Mouse (Mus musculus) embryonic facial prominence, embryonic 10.5 days (tissue): Measurements from ENCODE around the gene Aatk. TPM values are rescaled to one million over a fixed set of nuclear protein-coding genes. Genes with fewer than 3 reads are reported as not detected.

Source experiments
- DNase-seq: peaks from one replicate; pipeline ENCODE4 v3.0.0-alpha.2; 2017; ENCODE audit warnings: low spot score
- H3K27ac ChIP-seq: fragments of 300-500 bp; sonication (generic); replicated peaks from 2 replicates; pipeline ENCODE4 v1.5.1; 2016; ENCODE audit warnings: mild to moderate bottlenecking
- H3K27me3 ChIP-seq: fragments of 300-500 bp; sonication (generic); replicated peaks from 2 replicates; pipeline ENCODE4 v1.6.1; 2016; ENCODE audit warnings: low read depth, mild to moderate bottlenecking; ENCODE audit not compliant: poor library complexity, severe bottlenecking
- H3K36me3 ChIP-seq: fragments of 300-500 bp; sonication (generic); replicated peaks from 2 replicates; pipeline ENCODE4 v1.6.1; 2016; ENCODE audit warnings: mild to moderate bottlenecking, moderate library complexity
- H3K4me1 ChIP-seq: fragments of 300-500 bp; sonication (generic); 2 replicates; pipeline ENCODE4 v1.6.1; 2016
- H3K4me3 ChIP-seq: fragments of 300-500 bp; sonication (generic); 2 replicates; pipeline ENCODE4 v1.5.1; 2016; ENCODE audit warnings: mild to moderate bottlenecking, moderate library complexity
- H3K9me3 ChIP-seq: fragments of 300-500 bp; sonication (generic); 2 replicates; pipeline ENCODE4 v1.6.1; 2016; ENCODE audit warnings: mild to moderate bottlenecking
- WGBS: fragments of 180-500 bp; shearing (Covaris S2); methylation state at CpG from one replicate; pipeline ENCODE4 v1.1.7; 2016; 5-methylcytosine and 5-hydroxymethylcytosine counted together
- polyA plus RNA-seq: library from polyadenylated mRNA; unstranded; fragments of >200 nt; fragmentation: Nextera tagmentation; extraction: Ambion mirVana; gene quantifications from 2 replicates; pipeline ENCODE4 v1.2.1, GENCODE M21; 2016

Gene Aatk
- polyA plus RNA-seq, 1 experiment from 2014 or later: 1.6 TPM

DNA sequence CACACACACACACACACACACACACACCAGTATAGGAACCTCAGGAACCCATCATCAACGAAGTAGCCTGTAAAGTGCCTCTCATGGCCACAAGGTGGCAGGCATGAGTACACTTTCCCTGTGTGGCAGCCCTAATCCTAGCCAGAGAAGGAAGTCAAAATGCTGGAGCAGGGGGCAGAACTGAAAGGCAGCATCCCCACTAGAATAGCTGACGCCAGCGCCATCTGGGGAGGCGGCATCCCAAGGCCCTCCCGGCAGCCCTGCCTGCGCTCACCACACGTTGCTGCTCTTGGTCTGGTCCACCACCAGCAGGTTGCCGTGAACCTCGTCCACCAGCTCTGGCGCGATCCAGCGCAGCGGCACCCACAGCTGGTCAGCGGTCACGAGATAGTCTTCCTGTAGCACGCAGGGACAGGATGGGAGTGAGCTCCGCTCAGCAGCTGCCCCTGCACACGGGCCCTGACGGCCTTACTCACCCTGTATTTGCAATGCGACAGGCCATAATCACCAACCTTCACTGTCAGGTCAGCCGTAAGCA lies 33.7 kb downstream of the Aatk start:
- H3K27me3 ChIP-seq: peaks cover 68% of the 10 kb centered on the region
- no peaks in the 10 kb centered on the region for H3K9me3 ChIP-seq
- H3K4me1 ChIP-seq: peaks cover 44% of the 10 kb centered on the region
- 18% methylated on average over 21 of the region's 21 CpGs for WGBS
- no peaks in the 10 kb centered on the region for H3K36me3 ChIP-seq
- peak overlapping the region; percentile 62 for H3K27ac ChIP-seq
- peak; percentile 87 for DNase-seq
- H3K4me3 ChIP-seq: peak overlapping the region; percentile 50

DNA sequence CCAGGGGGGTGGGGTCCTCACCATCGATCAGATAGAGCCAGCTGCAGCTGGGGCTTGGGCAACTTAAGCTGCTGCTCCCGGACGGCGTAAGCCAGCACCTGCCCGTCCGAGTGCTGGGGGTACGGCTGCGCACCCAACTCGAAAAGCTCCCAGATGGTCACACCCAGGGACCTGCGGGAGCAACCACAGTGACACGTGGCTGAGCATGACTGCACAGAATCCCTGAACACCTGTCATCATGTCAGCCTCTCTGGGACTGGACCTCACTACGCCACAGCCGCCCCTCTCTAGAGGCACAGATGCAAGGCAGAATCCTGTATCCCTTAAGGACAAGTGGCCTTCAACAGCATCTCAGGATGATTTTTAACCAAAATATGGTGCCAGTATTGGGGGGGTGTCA lies 34.3 kb downstream of the Aatk start:
- H3K4me3 ChIP-seq: no peak overlapping the region
- 84% methylated on average over 13 of the region's 13 CpGs for WGBS
- H3K27ac ChIP-seq: 0 out of 2 replicates have a peak overlapping the region, but pooled peaks have one; percentile 45

GRCm38 (mm10) chr11:120011761-120012560 lies 35.0 kb downstream of the Aatk start:
- Histone ChIP-seq H3K4me3 (peak overlapping the region; percentile 42), H3K27ac (peak overlapping the region; percentile 45; the same call in 1 of the 2 replicates), H3K4me1 (peaks cover 37% of the 10 kb centered on the region), H3K9me3 (no peaks in the 10 kb centered on the region), H3K27me3 (peaks cover 55% of the 10 kb centered on the region), H3K36me3 (no peaks in the 10 kb centered on the region)
- DNase-seq: no peak
- WGBS: 46% methylated on average over 43 of the region's 43 CpGs

More for the DNA sequence above, 34.3 kb downstream of the Aatk start:
- Histone ChIP-seq H3K27me3 (peaks cover 63% of the 10 kb centered on the region), H3K9me3 (no peaks in the 10 kb centered on the region), H3K36me3 (no peaks in the 10 kb centered on the region), H3K4me1 (peaks cover 38% of the 10 kb centered on the region)
- no peak for DNase-seq

DNA sequence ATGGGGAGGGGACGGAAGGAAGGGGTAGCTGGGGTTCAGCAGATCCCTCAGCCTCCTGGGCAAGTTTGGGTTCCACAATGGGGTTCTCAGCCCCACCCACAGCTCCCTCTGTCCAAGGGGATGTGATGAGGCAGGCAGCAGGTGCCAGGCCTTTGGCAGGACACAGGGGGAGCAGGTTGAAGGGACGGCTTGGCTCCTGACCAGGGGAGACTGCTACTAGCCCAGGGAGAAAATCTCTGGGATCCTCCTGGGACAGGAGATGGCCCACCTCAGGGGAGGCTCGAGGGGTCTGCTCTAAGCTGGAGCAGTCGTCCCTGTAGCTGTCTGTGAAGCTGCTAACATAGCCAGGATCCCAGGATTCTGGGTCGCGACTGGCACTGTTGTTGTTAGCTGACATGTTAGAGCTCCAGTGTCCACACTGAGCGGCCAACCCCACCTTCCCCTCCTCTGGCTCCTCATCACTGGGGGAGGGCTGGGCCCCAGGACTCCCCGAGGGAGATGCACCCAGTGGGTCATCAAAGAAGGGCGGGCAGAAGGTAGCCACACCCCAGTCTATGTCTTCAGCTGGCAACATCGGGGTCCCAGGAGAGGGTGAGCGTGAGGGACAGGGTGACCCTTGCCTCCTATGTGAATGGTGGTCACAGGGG lies 35.7 kb downstream of the Aatk start:
- no peak for DNase-seq
- H3K27me3 ChIP-seq: peaks cover 51% of the 10 kb centered on the region
- 72% methylated on average over 11 of the region's 11 CpGs for WGBS
- no peaks in the 10 kb centered on the region for H3K36me3 ChIP-seq
- peak overlapping the region; percentile 42 for H3K4me3 ChIP-seq
- peaks cover 37% of the 10 kb centered on the region for H3K4me1 ChIP-seq
- H3K9me3 ChIP-seq: no peaks in the 10 kb centered on the region
- H3K27ac ChIP-seq: peak overlapping the region; percentile 45; the same call in 1 of the 2 replicates

DNA sequence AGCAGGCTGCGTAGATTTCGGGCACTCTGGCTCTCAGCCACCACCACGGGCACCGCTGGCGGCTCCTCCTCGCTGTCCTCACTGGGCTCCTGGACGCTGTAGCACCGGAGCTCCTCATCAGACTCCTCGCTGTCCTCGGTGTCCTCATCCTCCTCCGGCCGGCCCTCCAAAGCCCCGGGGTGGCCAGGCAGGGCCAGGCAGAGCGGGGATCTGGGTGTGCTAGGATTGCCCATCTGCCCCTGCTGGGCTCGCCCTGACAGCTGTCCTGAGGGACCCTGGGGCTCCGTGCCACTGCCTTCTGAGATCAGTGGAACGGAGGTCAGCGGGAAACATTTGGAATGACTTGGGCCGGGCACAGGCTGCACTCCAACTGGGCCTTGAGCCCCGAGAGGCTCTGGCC lies 37.0 kb downstream of the Aatk start:
- Histone ChIP-seq H3K27ac (no peak overlapping the region), H3K4me3 (no peak overlapping the region), H3K9me3 (no peaks in the 10 kb centered on the region), H3K4me1 (peaks cover 32% of the 10 kb centered on the region), H3K36me3 (no peaks in the 10 kb centered on the region), H3K27me3 (peaks cover 44% of the 10 kb centered on the region)
- 87% methylated on average over 20 of the region's 20 CpGs for WGBS
- DNase-seq: no peak

DNA sequence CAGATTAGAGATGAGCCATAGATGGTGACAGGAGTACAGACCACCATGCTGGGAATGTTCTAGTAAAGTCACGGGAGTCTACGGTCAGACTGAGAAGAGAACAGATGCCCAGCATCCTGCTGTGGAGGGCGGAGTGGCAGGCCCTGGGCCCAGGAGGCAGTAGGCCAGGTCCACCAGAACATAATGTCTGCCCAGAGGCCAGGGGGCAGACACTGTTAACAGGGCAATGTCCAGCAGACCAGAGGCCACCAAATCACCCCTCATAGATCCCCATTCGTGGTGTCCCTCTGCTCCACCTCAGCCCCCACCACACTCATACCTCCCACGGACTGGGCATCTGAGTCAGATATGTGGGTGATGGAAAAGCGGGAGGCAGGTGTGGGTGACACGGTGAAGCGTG lies 38.0 kb downstream of the Aatk start:
- no peaks in the 10 kb centered on the region for H3K9me3 ChIP-seq
- DNase-seq: no peak
- peaks cover 37% of the 10 kb centered on the region for H3K27me3 ChIP-seq
- peaks cover 28% of the 10 kb centered on the region for H3K4me1 ChIP-seq
- no peaks in the 10 kb centered on the region for H3K36me3 ChIP-seq
- no peak overlapping the region for H3K27ac ChIP-seq
- WGBS: 93% methylated on average over 8 of the region's 8 CpGs
- H3K4me3 ChIP-seq: no peak overlapping the region

DNA sequence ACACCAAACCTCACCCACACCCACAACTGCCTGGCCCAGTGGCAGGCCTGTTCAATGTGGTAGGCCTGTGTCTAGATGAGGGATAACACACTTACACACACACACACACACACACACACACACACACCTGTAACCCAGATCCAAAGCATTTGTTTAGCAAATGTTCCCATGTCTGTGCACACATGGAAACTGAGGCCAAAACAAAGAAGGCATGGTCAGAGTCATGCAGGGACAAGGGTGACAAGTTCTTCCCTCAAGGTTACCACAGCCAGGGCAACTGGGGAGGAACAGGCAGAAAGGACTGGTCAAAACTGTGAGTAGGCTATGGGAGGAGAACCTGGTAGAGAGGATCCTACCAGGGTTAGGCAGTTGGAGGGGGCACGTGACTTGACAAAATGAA lies 38.5 kb downstream of the Aatk start:
- H3K27me3 ChIP-seq: peaks cover 36% of the 10 kb centered on the region
- no peak overlapping the region for H3K27ac ChIP-seq
- no peak overlapping the region for H3K4me3 ChIP-seq
- 83% methylated on average over 1 of the region's 1 CpGs for WGBS
- no peaks in the 10 kb centered on the region for H3K36me3 ChIP-seq
- H3K4me1 ChIP-seq: peaks cover 26% of the 10 kb centered on the region
- no peaks in the 10 kb centered on the region for H3K9me3 ChIP-seq
- no peak for DNase-seq

DNA sequence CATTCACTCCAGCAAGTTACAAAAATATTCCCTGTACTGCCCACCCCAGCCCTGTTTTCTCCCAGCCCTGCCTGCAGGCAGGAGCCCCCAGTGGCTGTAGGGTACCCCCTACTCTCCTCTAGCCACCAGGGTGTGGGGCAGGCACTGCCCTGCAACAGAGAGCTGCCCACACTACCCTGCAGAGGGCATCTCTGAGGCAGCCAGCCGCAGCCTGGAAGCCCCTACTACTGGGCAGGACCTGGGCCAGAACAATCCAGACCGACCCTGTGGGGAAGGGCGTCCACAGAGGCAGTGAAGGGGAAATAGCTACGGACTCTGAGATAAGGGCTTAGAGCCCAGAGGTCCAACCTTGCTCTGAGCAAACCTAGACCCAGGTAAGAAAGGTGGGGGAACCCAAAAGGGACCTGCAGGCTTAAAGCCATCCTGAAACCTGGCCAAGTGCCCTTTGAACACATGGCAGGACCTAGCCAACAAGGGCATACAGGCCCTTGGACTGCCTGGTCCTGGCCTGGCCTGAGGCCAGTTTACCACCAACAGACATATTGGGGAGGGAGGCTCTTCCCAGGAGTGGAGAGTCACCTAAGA lies 39.4 kb downstream of the Aatk start:
- Histone ChIP-seq H3K9me3 (no peaks in the 10 kb centered on the region), H3K4me1 (peaks cover 19% of the 10 kb centered on the region), H3K36me3 (0 out of 2 replicates have a peak, but pooled peaks cover 3% of the 10 kb centered on the region), H3K27me3 (peaks cover 33% of the 10 kb centered on the region), H3K4me3 (no peak overlapping the region), H3K27ac (no peak overlapping the region)
- 81% methylated on average over 4 of the region's 4 CpGs for WGBS
- no peak for DNase-seq

DNA sequence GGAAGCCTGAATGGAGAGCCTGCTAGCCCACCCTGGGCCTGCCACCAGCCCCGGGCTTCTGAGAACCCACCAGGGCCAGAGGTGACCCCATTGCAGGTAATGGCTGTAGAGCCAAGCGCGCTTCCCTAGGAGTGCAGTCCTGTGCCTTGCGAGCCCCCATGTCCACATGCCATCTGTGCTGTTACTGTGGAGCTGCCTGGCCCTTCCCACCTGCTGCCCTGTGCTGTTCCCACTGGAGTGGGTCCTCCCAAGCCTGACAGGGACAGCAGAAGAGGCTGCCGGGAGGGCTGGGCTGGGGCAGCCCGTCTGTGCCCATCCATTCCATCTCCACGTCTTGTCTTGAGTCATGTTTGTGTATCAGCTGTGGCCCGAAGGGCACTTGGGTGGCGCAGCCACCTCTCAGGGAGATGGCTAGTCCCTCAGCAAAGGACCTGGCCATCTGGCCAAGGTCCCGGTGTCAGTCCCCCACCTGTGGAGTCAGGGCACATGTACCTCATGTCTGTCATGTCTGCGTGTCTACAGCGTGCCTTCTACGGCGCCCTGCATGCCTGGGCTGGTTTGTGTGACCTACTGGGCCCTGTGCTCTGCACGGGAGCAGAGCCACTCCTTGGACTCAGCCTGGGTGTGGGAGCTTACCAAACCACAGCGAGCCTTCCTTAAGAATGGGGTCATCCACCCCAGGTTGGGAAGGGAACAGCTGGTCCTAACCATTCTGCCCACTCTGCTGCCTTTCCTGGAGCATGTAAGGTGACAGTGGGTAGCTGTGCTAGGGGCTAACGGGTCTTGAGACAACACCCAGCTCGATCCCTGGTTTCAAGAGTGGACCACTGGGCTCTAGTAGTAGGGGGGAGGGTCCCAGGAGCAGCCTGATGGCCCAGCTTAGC lies 41.3 kb downstream of the Aatk start:
- WGBS: 89% methylated on average over 18 of the region's 18 CpGs
- peaks cover 6% of the 10 kb centered on the region; the same call in 1 of the 2 replicates for H3K4me1 ChIP-seq
- DNase-seq: no peak
- H3K36me3 ChIP-seq: 0 out of 2 replicates have a peak, but pooled peaks cover 8% of the 10 kb centered on the region
- H3K9me3 ChIP-seq: no peaks in the 10 kb centered on the region
- no peak overlapping the region for H3K27ac ChIP-seq
- peaks cover 14% of the 10 kb centered on the region for H3K27me3 ChIP-seq
- no peak overlapping the region for H3K4me3 ChIP-seq

DNA sequence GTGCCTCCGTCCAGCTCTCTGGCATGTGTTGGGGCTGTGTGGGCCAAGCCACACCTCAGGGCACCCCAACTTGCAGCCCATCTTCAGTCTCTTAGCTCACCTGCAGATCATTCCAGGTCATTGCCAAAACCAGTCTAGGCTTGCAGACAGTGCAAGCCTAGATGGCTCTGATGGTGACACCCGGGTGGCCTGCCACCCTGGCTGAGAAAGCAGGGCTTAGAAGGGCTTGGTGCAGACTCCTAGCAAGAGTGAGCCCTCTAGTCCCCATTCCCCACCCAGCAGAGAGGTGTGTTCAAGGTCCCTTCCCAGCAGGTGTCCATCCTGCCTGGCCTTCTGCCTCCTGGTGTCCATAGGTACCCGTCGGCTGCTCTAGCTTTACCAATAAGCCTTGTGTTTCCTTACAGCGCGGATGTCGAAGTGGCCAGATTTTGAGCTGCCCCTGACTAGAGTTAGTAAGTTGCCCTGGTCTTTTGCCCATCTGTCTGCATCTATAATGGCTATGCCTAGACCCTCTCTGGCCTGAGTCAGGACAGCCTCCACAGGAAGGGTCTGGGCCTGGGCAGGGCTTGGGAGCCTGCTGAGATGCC lies 44.2 kb downstream of the Aatk start:
- no peaks in the 10 kb centered on the region for H3K9me3 ChIP-seq
- no peak for DNase-seq
- no peak overlapping the region for H3K4me3 ChIP-seq
- WGBS: 91% methylated on average over 7 of the region's 7 CpGs
- H3K27ac ChIP-seq: no peak overlapping the region
- peaks cover 13% of the 10 kb centered on the region; the same call in 1 of the 2 replicates for H3K4me1 ChIP-seq
- peaks cover 21% of the 10 kb centered on the region for H3K36me3 ChIP-seq
- H3K27me3 ChIP-seq: no peaks in the 10 kb centered on the region

- 80% methylated on average over 5 of the region's 5 CpGs for WGBS
- H3K9me3 ChIP-seq: no peaks in the 10 kb centered on the region
- no peak overlapping the region for H3K27ac ChIP-seq
- H3K4me3 ChIP-seq: no peak overlapping the region
- no peak for DNase-seq
- peaks cover 28% of the 10 kb centered on the region for H3K36me3 ChIP-seq
- no peaks in the 10 kb centered on the region for H3K27me3 ChIP-seq
- peaks cover 13% of the 10 kb centered on the region; the same call in 1 of the 2 replicates for H3K4me1 ChIP-seq
These were observed 44.9 kb downstream of the Aatk start for GRCm38 (mm10) chr11:120002041-120002440.
